Mouse (Mus musculus): ENCODE data around the gene Sh3pxd2b.

The Sh3pxd2b gene

GRCm38 (mm10) chr11:32347607-32348432 is at the start of gene Sh3pxd2b:
Gene Sh3pxd2b (plus strand): TSS chr11:32347820.
- peak in 1 of 2 experiments; percentile 69 for DNase-seq (ENCODE audit: low spot score in 2 of 2)

DNA sequence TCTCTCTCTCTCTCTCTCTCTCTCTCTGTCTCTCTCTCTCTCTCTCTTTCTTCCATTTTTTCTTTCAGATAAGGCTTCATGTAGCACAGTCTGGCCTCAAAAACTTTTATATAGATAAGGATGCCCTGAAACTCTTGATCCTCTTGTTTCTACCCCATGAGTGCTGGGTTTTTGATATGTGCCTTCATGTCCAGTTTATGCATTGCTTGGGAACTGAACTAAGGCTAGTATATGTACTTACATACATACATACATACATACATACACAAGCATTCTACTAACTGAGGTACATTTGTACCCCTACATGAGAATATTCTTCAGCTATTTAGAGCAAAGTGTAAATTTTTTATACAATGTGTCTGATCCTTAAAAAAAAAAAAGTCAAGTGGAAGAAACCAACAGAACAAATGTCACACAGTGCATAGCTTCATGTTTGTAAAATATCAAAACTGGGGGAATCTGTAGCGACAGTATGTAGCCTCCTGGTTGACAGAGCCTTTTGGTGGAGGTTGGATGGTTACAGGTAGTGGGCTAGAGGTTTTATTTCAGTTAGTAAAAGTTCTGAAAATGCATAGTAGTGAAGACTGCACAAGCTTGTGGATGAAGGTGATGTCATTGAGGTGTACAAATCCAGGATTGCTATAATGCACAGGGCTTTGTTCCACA is 49.6 kb upstream of the Sh3pxd2b start:
- no peak for DNase-seq (ENCODE audit: low spot score in 2 of 2)

GRCm38 (mm10) chr11:32298532-32298918 is 49.1 kb upstream of the Sh3pxd2b start:
- DNase-seq (ENCODE audit: low spot score in 2 of 2) = no peak

DNA sequence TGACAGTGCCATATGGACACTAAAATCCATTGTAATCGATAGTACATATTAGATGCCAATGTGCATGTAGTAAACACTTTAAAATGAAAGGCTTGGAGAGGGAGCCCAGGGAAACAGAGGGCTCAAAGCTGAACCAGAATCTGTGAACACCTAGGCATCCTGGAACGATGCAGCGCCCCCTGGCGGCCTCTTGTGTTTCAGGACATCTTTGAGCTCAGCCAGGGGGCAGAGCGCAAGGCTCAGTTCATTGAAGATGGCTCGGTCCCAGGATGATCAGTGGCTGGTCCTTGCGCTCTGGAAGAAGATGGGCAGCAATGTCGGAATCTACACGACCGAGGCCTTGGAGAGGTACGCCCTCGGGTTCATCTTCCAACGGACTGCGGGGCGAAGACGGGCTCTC is 47.8 kb upstream of the Sh3pxd2b start, which contains the start of gene Hbq1a:
TSS of gene Hbq1a (plus strand) at position 205 of the 400 bp plus-strand sequence.
- DNase-seq (ENCODE audit: low spot score in 2 of 2) = peak; percentile 48 to 66

DNA sequence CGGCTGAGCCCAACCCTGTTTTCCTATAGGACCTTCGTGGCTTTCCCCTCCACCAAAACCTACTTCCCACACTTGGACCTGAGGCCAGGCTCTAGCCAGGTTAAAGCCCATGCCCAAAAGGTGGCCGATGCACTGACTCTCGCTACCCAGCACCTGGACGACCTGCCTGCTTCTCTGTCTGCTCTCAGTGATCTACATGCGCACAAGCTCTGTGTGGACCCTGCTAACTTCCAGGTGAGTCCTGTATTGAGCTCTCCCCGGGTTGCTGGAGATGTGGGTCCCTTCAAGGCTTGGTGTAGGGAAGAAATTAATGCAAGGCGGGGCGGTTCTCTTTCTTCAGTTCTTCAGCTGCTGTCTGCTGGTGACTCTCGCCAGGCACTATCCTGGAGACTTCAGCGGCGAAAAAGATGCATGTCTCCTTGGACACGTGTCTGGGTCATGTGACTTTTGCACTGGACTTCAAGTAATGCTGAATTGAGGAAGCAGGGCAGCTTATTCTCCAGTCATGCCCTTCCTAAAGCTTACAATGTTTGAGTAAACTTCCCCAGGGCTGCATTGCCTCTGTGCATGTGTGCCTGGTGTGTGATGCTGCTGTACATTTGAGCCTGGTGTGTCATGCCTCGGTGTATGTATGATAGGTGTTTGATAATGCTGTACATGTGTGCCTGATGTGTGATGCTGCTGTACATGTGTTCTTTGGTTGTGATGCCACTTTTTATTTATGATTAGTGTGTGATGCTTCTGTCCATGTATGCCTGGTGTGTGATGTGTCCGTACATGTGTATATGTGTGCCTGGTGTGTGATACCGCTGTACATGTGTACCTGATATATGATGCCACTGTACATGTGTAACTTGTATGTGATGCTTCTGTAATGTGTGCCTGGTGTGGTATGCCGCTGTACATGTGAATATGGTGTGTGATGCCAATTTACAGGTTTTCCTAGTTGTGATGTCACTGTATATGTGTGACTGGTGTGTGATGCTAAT is 47.0 kb upstream of the Sh3pxd2b start:
- no peak for DNase-seq (ENCODE audit: low spot score in 2 of 2)

- DNase-seq (ENCODE audit: low spot score in 2 of 2) = no peak
Observed at GRCm38 (mm10) chr11:32301506-32301905, 46.1 kb upstream of the Sh3pxd2b start.

DNA sequence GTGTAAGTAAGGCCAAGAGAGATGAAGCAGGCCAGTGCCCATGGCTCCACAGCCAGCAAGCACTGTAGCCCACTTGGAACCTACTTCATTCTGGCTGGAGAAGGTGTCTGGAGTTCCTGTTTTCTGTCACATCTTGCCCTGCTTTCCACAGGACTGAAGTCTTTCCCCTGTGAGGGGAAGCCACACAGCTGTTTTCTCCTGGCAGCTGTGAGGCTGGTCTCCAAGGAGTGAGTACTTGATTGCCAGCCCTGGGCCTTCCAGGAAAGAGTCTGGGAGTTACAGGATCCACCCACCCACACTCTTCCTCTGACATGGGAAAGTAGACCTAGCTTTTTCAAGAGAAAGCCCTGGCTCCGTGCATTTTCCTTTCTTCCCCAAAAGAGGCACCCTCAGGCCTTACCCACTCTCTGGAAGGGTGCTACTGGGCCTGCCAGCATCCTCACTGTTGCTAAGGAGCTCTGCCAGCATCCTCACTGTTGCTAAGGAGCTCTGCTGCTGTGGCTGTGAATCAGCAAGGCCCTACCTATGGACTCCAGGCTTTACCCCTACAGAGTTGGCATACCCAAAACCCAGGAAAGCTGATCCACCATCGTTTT is 44.7 kb upstream of the Sh3pxd2b start:
- no peak for DNase-seq (ENCODE audit: low spot score in 2 of 2)

DNA sequence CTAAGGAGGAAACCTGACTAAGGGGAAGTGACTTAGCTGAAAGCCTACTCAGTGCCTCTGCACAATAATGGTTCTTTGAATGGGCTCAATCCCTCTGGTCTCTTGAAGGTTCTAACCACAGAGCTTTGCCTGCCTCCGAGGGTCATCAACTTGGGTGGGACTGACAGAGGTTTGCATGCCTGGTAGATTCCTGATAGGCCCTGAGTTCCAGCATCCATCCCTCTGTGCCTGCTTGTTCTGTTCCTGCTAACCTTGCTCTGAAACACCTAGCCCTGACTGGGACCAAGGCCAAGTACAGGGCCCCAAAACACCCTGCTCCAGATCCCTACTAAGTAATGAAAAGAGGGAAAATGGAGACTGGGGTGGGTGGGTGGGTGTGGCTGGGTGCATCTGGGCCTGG is 44.2 kb upstream of the Sh3pxd2b start:
- DNase-seq (ENCODE audit: low spot score in 2 of 2) = no peak

- no peak for DNase-seq (ENCODE audit: low spot score in 2 of 2)
Observed at GRCm38 (mm10) chr11:32307006-32307405, 40.6 kb upstream of the Sh3pxd2b start.

DNA sequence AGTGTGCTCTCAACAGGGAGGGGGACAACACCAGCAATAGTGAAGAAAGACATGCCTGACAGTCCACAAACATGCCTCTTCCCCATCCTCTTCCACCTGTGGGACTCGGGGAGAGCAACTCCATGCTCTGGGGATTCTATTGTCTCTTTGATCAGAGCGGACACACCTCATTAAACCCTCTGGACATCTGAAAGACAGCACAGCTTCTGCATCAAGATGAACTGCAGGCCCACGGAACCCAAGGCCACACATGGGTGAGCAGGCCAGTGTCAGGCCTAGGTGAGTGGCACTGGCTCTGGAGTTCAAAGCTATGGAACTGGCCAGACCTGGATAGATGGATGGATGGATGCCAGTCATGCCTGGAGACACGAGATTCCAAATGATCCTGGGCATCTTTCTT is 38.2 kb upstream of the Sh3pxd2b start:
- no peak for DNase-seq (ENCODE audit: low spot score in 2 of 2)

DNA sequence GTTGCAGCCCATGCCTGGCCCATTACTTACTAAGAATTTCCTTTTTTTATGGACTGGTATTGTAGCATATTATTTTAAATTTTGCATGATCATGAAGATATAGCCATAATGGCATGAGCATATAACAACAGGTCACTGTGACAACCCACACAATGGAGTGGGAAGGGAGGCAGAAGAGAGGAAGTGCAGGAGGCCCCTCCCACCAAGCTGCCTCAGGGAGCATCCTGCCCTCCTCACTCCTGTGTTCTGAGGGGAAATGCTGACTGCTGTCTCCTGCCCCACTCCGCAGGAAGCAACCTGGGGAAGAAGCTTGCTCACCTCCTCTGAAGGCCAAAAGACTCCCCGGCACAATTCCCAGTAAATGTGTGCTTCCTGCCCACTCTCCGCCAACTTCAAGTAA is 37.7 kb upstream of the Sh3pxd2b start:
- no peak for DNase-seq (ENCODE audit: low spot score in 2 of 2)

DNA sequence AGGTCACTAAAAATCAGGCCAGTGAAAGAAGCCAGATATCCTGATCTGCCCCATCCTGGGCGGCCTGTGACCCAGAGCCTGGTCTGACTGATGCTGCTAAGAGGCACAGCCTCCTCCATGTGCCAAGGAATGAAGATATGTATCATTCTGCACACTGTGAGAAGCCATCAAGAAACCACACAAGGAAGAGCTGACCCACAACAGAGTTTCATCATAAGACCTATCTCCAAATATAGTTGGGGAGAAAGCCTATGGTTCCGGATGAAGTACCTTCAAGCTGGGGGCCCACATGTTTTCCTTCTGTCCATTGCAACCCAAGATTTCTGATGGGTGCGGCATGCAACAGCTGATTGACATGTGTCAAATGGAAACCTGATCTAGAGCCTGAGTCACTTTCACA is 31.6 kb upstream of the Sh3pxd2b start:
- DNase-seq (ENCODE audit: low spot score in 2 of 2) = no peak

DNA sequence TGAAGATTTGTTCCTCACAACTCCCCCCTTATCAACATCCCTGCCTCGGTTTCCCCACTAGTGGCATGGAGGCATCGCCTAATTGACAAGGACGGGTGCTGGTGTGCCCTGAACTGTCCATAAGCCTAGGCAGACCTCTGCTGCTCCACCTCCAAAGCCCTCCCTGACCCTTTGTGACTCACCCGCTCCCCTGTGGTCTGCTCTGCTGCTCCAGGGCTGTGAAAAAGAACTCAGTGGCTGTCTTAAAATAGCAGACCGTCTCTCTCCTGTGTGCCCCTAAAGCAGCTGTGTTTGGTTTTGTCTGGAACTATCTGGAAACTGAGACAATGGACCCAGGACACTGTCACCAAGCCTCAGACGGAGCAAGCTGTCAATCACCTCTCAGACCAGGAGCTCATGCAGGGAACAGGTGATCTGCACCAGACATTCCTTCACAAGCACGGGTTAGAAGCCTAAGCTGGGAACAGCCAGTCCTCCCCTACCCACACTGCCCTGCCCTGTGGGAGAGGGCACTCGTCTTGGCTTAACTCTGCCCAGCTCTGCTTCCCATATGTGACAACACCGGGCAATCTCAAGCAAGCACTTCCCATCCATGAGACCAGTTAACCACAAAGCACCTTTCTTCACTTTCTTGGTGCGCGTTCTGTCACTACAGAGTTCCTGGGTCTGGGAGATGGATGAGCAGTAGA is 27.0 kb upstream of the Sh3pxd2b start:
- no peak for DNase-seq (ENCODE audit: low spot score in 2 of 2)

GRCm38 (mm10) chr11:32321196-32321565 is 26.4 kb upstream of the Sh3pxd2b start:
- DNase-seq (ENCODE audit: low spot score in 2 of 2) = peak; percentile 31 to 59

DNA sequence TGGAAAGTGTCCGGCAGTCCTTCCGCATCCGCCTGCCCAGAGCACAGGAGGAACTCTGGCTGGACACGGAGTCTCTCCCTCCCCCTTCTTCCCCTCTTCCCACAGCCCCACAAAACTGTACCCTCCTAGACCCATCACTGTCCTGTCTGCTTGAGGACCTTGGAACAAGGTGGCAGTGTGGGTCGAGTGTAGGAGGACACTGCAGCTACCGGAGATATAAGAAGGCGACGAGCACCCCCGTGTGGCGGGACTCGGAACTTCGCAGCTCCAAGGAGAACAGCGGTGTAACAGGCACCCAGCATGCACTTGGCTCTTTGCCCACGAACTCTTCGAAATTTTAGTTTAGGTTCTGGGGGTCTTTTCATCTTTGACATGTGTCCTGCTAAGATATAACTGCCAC is 23.0 kb upstream of the Sh3pxd2b start:
- peak; percentile 89 to 94 for DNase-seq (ENCODE audit: low spot score in 2 of 2)

- DNase-seq (ENCODE audit: low spot score in 2 of 2) = no peak
Observed at GRCm38 (mm10) chr11:32331075-32331474, 16.5 kb upstream of the Sh3pxd2b start.

GRCm38 (mm10) chr11:32331861-32332260 is 15.8 kb upstream of the Sh3pxd2b start:
- no peak for DNase-seq (ENCODE audit: low spot score in 2 of 2)

- DNase-seq (ENCODE audit: low spot score in 2 of 2) = no peak
Observed at GRCm38 (mm10) chr11:32333235-32333634, 14.4 kb upstream of the Sh3pxd2b start.

DNA sequence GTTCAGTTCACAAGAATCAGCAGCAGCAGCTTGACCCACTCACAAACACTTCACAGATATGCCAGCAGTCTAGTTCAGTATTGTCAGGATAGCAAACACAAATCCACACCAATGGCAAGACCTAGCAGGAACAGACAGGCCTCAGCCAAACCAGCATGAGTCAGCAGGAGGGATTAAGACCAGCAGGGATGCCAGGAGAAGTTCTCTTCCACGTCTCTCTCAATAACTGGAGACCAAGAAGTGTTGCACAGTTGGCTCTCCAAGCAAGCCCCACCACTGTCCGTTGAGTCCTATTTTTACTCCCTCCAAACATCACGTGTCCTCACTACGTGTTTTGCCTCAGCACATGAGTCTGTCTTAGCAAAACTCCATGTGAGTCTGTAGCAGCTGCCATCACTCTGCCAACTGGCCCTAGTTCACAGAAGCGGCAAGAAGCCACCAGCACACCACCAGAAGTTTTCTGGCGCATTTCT is 11.1 kb upstream of the Sh3pxd2b start:
- no peak for DNase-seq (ENCODE audit: low spot score in 2 of 2)

DNA sequence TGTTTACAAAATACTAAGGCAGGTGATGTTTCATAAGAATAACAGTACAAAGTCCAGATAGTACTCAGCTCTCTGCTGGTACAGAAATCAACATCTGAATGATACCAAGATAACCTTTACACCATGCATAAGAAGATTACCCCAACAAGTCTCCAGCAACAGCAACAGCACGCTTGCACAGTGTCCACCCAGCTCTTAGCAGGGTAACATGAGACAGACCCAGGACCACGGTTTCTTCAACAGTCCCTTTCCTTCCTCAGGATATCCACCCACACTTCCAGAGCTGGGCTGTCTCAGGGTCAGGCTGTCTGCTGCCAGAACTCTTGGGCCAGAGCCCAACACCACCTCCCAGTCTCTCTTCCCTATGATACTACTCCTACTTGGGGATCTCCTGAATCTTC is 8.5 kb upstream of the Sh3pxd2b start:
- no peak for DNase-seq (ENCODE audit: low spot score in 2 of 2)

All from cerebellum, postnatal 4 days (tissue).